Mouse (Mus musculus): ENCODE results near the gene Abca7.
A peak's percentile ranks its signal among the peaks of the same experiment; 100 is the strongest.

Gene Abca7

DNA sequence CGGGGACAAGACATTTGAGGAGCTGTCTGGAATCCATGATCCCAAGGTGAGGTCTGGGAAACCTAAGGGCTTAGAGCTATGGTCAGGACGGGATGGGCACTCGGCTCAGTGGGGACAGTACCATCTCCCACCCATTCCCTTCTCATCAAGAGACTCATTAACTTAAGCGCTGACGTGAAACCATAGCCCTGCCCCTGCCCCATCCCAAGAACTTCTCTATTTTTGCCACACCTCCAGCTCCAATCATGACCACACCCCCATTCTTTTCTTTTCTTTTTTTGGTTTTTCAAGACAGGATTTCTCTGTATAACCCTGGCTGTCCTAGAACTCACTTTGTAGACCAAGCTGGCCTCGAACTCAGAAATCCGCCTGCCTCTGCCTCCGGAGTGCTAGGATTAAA lies 21.6 kb upstream of the Abca7 start:
- DNase-seq = no peak

- DNase-seq = no peak
These were observed 20.1 kb upstream of the Abca7 start for GRCm38 (mm10) chr10:79976071-79976721.

DNA sequence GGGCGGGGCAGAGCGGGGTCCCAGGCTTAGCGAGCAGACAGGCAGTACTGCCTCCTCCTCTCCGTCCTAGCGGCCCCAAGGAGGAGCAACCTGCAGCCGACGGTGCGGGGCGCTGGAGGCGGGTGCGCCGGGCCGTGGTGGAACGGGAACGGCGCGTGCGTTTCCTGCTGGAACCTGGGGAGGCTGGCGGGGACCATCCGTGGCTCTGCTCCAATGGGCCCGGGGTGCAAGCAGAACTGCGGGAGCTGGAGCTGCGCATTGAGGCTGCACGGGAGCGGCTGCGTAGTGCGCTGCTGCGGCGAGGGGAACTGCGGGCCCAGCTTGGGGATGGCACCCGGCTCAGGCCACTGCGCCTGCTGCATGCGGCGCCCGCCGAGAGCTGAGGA lies 19.6 kb upstream of the Abca7 start:
- no peak for DNase-seq

DNA sequence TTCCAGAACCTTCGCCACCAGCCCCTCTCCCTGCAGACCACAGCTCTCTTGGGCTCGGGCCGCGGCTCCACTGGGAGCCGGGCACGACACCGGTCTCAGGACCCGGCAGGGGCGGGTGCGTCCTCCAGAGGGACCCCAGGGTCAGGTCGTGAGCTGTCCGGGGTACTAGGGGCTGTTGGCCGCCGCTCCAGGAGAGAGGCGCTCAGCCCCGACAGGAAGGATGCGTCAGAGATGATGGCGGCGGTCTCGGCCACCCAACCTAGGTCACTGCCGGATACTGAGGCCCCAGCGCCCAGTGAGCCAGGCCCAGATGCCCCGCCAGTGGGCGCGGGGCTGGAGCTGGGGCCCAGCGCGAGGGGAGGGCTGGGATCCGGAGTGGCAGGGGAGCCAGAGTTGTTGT lies 19.0 kb upstream of the Abca7 start:
- DNase-seq = no peak

- DNase-seq = no peak
These were observed 18.2 kb upstream of the Abca7 start for GRCm38 (mm10) chr10:79978061-79978460.

- no peak for DNase-seq
These were observed 16.7 kb upstream of the Abca7 start for GRCm38 (mm10) chr10:79979401-79980155.

GRCm38 (mm10) chr10:79983205-79983604 lies 13.1 kb upstream of the Abca7 start:
- no peak for DNase-seq

GRCm38 (mm10) chr10:79983670-79984069 lies 12.6 kb upstream of the Abca7 start:
- DNase-seq = peak; percentile 60 to 76

GRCm38 (mm10) chr10:79984195-79984816 lies 12.0 kb upstream of the Abca7 start, which contains the start of gene Tmem259:
Gene Tmem259, minus strand, starts transcription at chr10:79984330.
- peak; percentile 74 to 84 for DNase-seq

DNA sequence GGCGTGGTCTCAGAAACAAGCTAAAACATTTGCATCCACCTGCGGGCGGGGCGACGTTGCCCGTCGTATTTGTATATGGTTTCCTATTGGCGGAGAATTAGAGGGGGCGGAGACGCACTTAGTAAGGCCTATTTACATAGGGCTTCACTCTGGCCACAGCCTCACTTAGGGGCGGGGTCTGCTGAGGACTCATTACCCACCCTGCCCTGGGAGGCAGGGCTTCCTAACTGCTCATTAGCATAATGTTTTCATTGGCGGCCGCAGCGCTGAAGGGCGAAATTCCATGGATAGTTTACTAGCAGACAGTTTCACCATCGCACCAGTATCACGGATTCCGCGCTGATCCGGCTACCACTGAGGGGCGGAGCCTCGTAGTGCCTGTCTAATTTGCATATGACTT lies 11.4 kb upstream of the Abca7 start:
- peak; percentile 92 to 98 for DNase-seq

DNA sequence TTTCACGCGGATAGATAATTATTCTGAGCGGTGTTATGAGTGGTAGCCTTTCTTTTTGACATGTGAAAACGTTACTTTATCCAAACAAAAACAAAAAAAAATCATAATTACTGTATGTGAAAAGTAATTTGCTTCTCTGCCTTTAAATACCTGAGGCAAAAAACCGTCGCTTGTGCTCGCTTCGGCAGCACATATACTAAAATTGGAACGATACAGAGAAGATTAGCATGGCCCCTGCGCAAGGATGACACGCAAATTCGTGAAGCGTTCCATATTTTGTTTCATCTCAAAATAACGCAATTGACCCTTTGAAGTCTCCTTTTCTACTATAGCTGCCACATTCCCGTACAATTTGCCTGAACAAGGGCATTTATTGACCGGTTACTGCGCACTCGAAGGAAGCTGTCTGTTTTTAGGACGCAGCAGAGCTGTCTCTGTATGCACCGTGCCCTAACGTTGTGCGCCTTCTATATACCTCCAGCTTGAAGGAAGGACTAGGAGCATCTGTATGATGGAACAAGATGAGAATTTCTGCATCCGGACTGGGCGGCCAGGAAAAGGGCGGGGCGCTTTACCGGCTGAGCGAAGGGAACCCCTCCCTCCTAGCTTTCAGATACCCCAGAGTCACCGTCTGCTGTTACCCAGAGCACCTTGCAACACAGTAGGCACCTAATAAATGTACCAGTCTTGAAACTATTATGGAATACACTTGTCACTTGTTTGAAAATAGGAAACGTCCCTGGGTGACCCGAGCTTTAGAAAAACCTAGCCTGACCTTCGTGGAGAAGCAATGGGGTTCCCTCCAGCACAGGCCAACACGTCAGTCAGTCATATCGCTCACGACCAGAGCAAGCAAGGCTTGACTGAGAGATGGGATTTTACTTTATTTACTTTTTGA lies 10.7 kb upstream of the Abca7 start:
- DNase-seq = peak; percentile 71 to 81

DNA sequence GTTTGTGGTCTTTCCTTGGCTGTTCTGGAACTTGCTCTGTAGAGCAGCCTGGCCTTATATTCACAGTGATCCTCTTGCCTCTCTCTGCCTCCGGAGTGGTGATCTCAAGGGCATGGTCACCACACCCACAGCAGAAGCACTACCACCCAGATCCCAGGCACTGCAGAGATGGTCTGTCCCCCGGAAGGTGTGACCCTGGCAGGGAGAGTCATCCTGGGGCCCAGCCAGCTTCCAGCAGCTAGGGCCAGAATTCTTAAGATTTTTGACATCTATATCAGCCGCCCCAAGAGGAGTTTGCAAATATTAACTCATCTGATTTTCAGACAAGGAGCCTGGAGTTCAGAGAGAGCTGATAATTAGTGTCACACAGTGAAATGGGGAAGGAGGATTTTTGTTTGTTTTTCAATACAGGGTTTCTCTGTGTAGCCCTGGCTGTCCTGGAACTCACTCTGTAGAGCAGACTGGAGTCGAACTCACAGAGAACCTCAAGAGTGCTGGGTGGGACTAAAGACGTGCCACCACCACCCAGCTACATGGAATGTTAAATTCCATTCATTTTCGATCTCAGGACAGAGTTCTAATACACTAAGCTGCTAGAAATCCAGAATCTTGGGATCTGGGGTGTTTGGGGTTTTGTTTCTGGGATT lies 9.9 kb upstream of the Abca7 start:
- DNase-seq = no peak

GRCm38 (mm10) chr10:79986963-79987362 lies 9.3 kb upstream of the Abca7 start:
- DNase-seq = peak; percentile 77 to 83

GRCm38 (mm10) chr10:79987771-79988505 lies 8.4 kb upstream of the Abca7 start:
- DNase-seq = no peak

GRCm38 (mm10) chr10:79988506-79989271 lies 7.6 kb upstream of the Abca7 start, which contains the start of gene Cnn2:
Gene Cnn2, plus strand, starts transcription at chr10:79988584.
- DNase-seq = peak; percentile 59 to 62

GRCm38 (mm10) chr10:79989272-79989786 lies 7.0 kb upstream of the Abca7 start:
- DNase-seq = no peak

- DNase-seq = no peak
These were observed 6.4 kb upstream of the Abca7 start for GRCm38 (mm10) chr10:79989870-79990269.

DNA sequence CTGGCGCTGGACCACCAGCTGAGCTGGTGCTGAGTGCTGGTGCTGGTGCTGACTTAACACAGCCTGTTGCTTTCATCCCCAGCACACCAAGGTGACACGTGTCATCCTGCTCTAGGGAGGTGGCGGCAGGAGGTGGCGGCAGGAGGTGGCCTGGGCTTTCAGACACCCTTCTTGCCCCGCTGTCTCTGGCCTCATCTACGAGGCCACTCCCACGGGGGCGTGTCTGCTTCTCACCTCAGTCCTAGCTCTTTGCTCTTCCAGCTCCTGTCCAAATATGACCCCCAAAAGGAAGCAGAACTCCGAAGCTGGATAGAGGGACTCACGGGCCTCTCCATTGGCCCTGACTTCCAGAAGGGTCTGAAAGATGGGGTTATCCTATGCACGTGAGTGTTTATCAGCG lies 5.2 kb upstream of the Abca7 start:
- DNase-seq = no peak

DNA sequence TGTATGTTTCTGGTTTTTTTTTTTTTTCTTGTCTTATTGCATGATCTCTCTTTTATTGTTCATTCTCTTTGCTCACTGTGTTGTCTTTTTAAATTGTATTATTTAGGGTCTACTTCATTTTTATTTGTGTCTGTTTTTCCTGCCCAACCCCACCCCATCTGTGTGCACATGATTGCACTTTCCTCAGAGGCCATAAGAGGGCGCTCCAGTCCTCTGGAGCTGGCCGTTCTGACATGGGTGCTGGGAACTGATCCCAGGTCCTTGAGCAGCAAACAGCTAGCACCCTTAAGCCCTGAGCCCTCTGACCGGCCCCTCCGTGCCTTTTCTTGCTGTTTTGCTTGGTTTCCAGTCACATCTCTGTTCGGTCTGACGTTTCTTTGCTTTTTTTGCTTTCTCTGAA lies 4.7 kb upstream of the Abca7 start:
- DNase-seq = no peak

- no peak for DNase-seq
These were observed 1.7 kb upstream of the Abca7 start for GRCm38 (mm10) chr10:79994397-79995115.
